Mouse (Mus musculus) small intestine, adult 2 months (tissue): ENCODE results near the gene Zbtb38. TPM values are rescaled to one million over a fixed set of nuclear protein-coding genes. Genes with fewer than 3 reads are reported as not detected.

Experiments
- H3K27ac ChIP-seq: fragments of 200-500 bp; 2 replicates; pipeline ENCODE4 v1.5.1; 2012; ENCODE audit warnings: low read depth, low read length, control low read depth, inconsistent platforms; ENCODE audit not compliant: insufficient read depth
- H3K27me3 ChIP-seq: fragments of 200-500 bp; 2 replicates; pipeline ENCODE4 v1.6.1; 2012; ENCODE audit warnings: mild to moderate bottlenecking, moderate library complexity, low read length, inconsistent platforms; ENCODE audit not compliant: control insufficient read depth, insufficient read depth
- H3K36me3 ChIP-seq: fragments of 200-500 bp; 2 replicates; pipeline ENCODE4 v1.6.1; 2012; ENCODE audit warnings: mild to moderate bottlenecking, low read length, control low read depth, inconsistent platforms; ENCODE audit not compliant: control insufficient read depth, insufficient read depth
- H3K4me1 ChIP-seq: fragments of 200-500 bp; 2 replicates; pipeline ENCODE4 v1.6.1; 2012; ENCODE audit warnings: low read length, inconsistent platforms, mixed read lengths; ENCODE audit not compliant: control insufficient read depth, insufficient read depth, insufficient read length
- H3K4me3 ChIP-seq: fragments of 200-500 bp; 2 replicates; pipeline ENCODE4 v1.5.1; 2012; ENCODE audit warnings: low read depth, mild to moderate bottlenecking, control low read depth, inconsistent platforms, low read length, moderate library complexity
- CTCF ChIP-seq: fragments of 200-500 bp; IDR thresholded peaks from 2 replicates; pipeline ENCODE4 v1.5.1; 2012; ENCODE audit warnings: low read depth, mild to moderate bottlenecking, control low read depth, inconsistent platforms, low read length, moderate library complexity, mixed read lengths; ENCODE audit not compliant: insufficient replicate concordance, insufficient read length; ENCODE audit errors: extremely low read depth
- POLR2A ChIP-seq: fragments of 200-500 bp; IDR thresholded peaks from 2 replicates; pipeline ENCODE4 v1.6.1; 2012; ENCODE audit warnings: low read depth, mild to moderate bottlenecking, control low read depth, inconsistent platforms, low read length, moderate library complexity
- WGBS: fragments of 180-500 bp; shearing (Covaris S2); methylation state at CpG from one replicate; pipeline ENCODE4 v1.1.7; 2018; 5-methylcytosine and 5-hydroxymethylcytosine counted together
- polyA plus RNA-seq: library from polyadenylated mRNA; depleted of rRNA; stranded (reverse); fragments of >200 nt; gene quantifications from 2 replicates; pipeline ENCODE4 v1.2.3, GENCODE M21; 2012

Zbtb38 gene
- polyA plus RNA-seq, 1 experiment = 7.7 TPM

DNA sequence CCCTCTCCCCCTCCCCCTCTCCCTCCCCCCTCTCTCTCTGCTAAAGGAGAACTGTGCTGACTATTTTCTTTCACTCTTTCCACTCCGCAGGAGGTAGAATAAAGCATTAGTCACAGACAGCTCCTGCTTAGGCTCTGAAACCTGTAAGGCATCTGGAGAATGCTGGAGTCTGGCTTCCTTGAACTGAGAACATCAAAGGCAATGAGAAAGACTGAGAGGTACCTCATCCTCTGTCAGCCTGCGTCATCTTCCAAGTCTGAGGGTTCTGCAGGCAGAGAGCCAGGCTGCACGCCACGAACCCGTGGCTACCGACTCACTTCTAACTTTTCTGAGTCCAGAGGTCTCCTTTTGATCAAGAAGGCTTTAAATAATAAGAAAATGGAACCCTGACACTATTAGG lies 20.5 kb upstream of the Zbtb38 start:
- TF ChIP-seq POLR2A = no peak
- no peak for TF ChIP-seq CTCF
- 28% methylated on average over 6 of the region's 6 CpGs for WGBS
- H3K36me3 ChIP-seq = no peaks in the 10 kb centered on the region
- no peaks in the 10 kb centered on the region for H3K27me3 ChIP-seq
- no peak overlapping the region for H3K4me3 ChIP-seq
- no peaks in the 10 kb centered on the region for H3K4me1 ChIP-seq
- H3K27ac ChIP-seq = no peak overlapping the region

- Histone ChIP-seq H3K4me3 (no peak overlapping the region), H3K27me3 (no peaks in the 10 kb centered on the region), H3K27ac (no peak overlapping the region), H3K36me3 (no peaks in the 10 kb centered on the region), H3K4me1 (peaks cover under 1% of the 10 kb centered on the region)
- 82% methylated on average over 3 of the region's 3 CpGs for WGBS
- no peak for TF ChIP-seq POLR2A
- no peak for TF ChIP-seq CTCF
These were observed 17.8 kb upstream of the Zbtb38 start for GRCm38 (mm10) chr9:96770443-96770842.

GRCm38 (mm10) chr9:96769651-96770050 lies 17.0 kb upstream of the Zbtb38 start:
- Histone ChIP-seq H3K27ac (no peak overlapping the region), H3K27me3 (no peaks in the 10 kb centered on the region), H3K4me3 (no peak overlapping the region), H3K4me1 (peaks cover 2% of the 10 kb centered on the region), H3K36me3 (no peaks in the 10 kb centered on the region)
- WGBS = 19% methylated on average over 9 of the region's 9 CpGs
- no peak for TF ChIP-seq CTCF
- TF ChIP-seq POLR2A = no peak

GRCm38 (mm10) chr9:96767874-96768273 lies 15.2 kb upstream of the Zbtb38 start:
- TF ChIP-seq CTCF = no peak
- no peak for TF ChIP-seq POLR2A
- Histone ChIP-seq H3K4me1 (peaks cover 2% of the 10 kb centered on the region), H3K36me3 (no peaks in the 10 kb centered on the region), H3K27ac (no peak overlapping the region), H3K27me3 (no peaks in the 10 kb centered on the region), H3K4me3 (no peak overlapping the region)

DNA sequence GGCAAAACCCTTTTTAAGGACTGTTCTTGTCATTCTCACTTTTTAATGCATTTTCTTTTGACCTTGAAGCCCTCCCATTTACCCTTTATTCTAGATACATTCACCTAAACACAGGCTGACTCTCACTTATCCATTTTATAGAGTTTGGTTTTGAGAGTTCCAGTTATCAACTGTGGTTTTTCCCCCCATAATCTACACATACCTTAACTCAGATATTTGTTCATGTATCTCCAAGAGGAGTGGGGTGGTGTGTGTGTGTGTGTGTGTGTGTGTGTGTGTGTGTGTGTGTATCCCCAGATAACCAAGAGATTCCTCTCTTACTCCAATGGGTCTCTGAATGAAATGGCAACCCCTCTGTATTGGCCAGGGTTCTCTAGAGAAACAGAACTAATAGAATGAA lies 13.4 kb upstream of the Zbtb38 start:
- Histone ChIP-seq H3K27ac (peak overlapping the region; percentile 41; the same call in 1 of the 2 replicates), H3K4me3 (no peak overlapping the region), H3K4me1 (peaks cover 2% of the 10 kb centered on the region), H3K27me3 (no peaks in the 10 kb centered on the region), H3K36me3 (no peaks in the 10 kb centered on the region)
- no peak for TF ChIP-seq POLR2A
- no peak for TF ChIP-seq CTCF

- no peaks in the 10 kb centered on the region for H3K36me3 ChIP-seq
- peak overlapping the region; percentile 27; the same call in 1 of the 2 replicates for H3K4me3 ChIP-seq
- H3K27me3 ChIP-seq = no peaks in the 10 kb centered on the region
- peaks cover 2% of the 10 kb centered on the region for H3K4me1 ChIP-seq
- H3K27ac ChIP-seq = no peak overlapping the region
- TF ChIP-seq CTCF = no peak
- 0 out of 2 replicates have a peak, but pooled peaks have one; percentile 17 for TF ChIP-seq POLR2A
- 17% methylated on average over 5 of the region's 5 CpGs for WGBS
These were observed 12.8 kb upstream of the Zbtb38 start for GRCm38 (mm10) chr9:96765410-96765809.

GRCm38 (mm10) chr9:96763847-96764631 lies 11.4 kb upstream of the Zbtb38 start:
- no peak for TF ChIP-seq CTCF
- no peak for TF ChIP-seq POLR2A
- 78% methylated on average over 9 of the region's 9 CpGs for WGBS
- no peak overlapping the region for H3K27ac ChIP-seq

More at GRCm38 (mm10) chr9:96763847-96764631, 11.4 kb upstream of the Zbtb38 start:
- Histone ChIP-seq H3K27me3 (no peaks in the 10 kb centered on the region), H3K4me1 (peaks cover 2% of the 10 kb centered on the region), H3K36me3 (no peaks in the 10 kb centered on the region), H3K4me3 (no peak overlapping the region)
